Comparison of ENCODE assay signal across 10 mouse cellular contexts in the genomic region with DNA sequence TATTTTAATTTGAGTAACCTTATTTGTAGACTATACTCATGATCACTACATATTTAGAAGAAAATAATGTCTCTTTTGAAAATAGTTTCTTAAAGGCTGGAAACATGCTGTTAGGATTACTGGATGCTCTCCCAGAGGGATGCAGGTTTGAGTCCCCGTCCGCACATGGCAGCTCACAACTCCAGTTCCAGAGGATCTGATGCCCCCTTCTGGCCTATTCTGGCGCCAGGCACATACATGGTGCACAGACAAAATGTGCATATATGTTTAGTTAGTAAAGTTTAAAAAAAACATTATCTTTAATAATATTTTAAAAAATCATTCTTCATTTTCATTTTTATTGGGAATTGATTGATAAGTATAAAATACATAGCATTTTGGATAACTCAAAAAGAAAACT. TPM values are rescaled to one million over a fixed set of nuclear protein-coding genes. Genes with fewer than 3 reads are reported as not detected.
DNase-seq lines count a peak whose midpoint lies in the region; ATAC-seq and TF ChIP-seq lines count a peak whose summit lies in the region.
"Had no signal": no experiment of that assay in that cellular context is flagged by ENCODE, and none has a peak within 500 bp of the region (broad histone marks: within the 10 kb centered on the region; RNA-seq: fewer than 3 reads in every experiment).

No protein-coding gene starts in this region.

- TF ChIP-seq CTCF in forebrain, postnatal 0 days (IDR thresholded peaks at IDR 0.05; ENCODE audit: low read depth), result peak; percentile 15; the same call in 1 of the 2 replicates
- peak; percentile 32 for TF ChIP-seq CTCF in E14TG2a.4 (conservative IDR thresholded peaks at IDR 0.05; ENCODE audit: low read length)

- DNase-seq in forebrain, postnatal 0 days, result no peak
- DNase-seq in liver, result peak; percentile 9
- DNase-seq in liver, embryonic 11.5 days (ENCODE audit: low spot score), result no peak
- DNase-seq in embryonic facial prominence, embryonic 11.5 days (ENCODE audit: low spot score), result peak; percentile 31
- DNase-seq in ovary, adult 18-20 months (ENCODE audit: low spot score), result no peak
- DNase-seq in urinary bladder, adult 18-20 months (ENCODE audit: low spot score in 2 of 2), result no peak
- DNase-seq: gastrocnemius, postnatal 10 days had no signal

- WGBS in forebrain, postnatal 0 days, result 82% methylated on average over 3 of the region's 3 CpGs
- 76% methylated on average over 3 of the region's 3 CpGs for WGBS in forebrain, embryonic 13.5 days
- WGBS in liver, embryonic 11.5 days, result 71% methylated on average over 3 of the region's 3 CpGs
- WGBS in embryonic facial prominence, embryonic 11.5 days, result 84% methylated on average over 3 of the region's 3 CpGs

- no peaks in the 10 kb centered on the region for H3K4me1 ChIP-seq in forebrain, postnatal 0 days (ENCODE audit: insufficient read depth)
- H3K4me1 ChIP-seq in forebrain, embryonic 13.5 days, result no peaks in the 10 kb centered on the region
- no peaks in the 10 kb centered on the region for H3K4me1 ChIP-seq in liver, embryonic 11.5 days (replicated peaks; ENCODE audit: control insufficient read depth, insufficient read depth, low read length)
- no peaks in the 10 kb centered on the region for H3K4me1 ChIP-seq in E14TG2a.4 (replicated peaks; ENCODE audit: low read depth, low read length)
- H3K4me1 ChIP-seq in embryonic facial prominence, embryonic 11.5 days (ENCODE audit: control insufficient read depth, insufficient read depth, low read length), result no peaks in the 10 kb centered on the region

- H3K4me3 ChIP-seq in forebrain, postnatal 0 days (ENCODE audit: low read depth, low read length), result no peak overlapping the region
- no peak overlapping the region for H3K4me3 ChIP-seq in forebrain, embryonic 13.5 days
- no peak overlapping the region for H3K4me3 ChIP-seq in liver, embryonic 11.5 days (ENCODE audit: low read depth, low read length)
- H3K4me3 ChIP-seq in E14TG2a.4 (replicated peaks; ENCODE audit: low read length), result no peak overlapping the region
- H3K4me3 ChIP-seq in embryonic facial prominence, embryonic 11.5 days (ENCODE audit: low read depth, low read length), result no peak overlapping the region

- no peaks in the 10 kb centered on the region for H3K27me3 ChIP-seq in forebrain, postnatal 0 days (ENCODE audit: insufficient read depth, low read length)
- no peaks in the 10 kb centered on the region for H3K27me3 ChIP-seq in forebrain, embryonic 13.5 days
- no peaks in the 10 kb centered on the region for H3K27me3 ChIP-seq in liver, embryonic 11.5 days (replicated peaks; ENCODE audit: control insufficient read depth, insufficient read depth, low read length)
- no peaks in the 10 kb centered on the region for H3K27me3 ChIP-seq in E14TG2a.4 (ENCODE audit: insufficient read depth, low read length)
- H3K27me3 ChIP-seq in embryonic facial prominence, embryonic 11.5 days (ENCODE audit: control insufficient read depth, insufficient read depth, low read length), result no peaks in the 10 kb centered on the region

- no peak overlapping the region for H3K9ac ChIP-seq in forebrain, postnatal 0 days
- H3K9ac ChIP-seq in forebrain, embryonic 13.5 days, result no peak overlapping the region
- no peak overlapping the region for H3K9ac ChIP-seq in liver, embryonic 11.5 days (ENCODE audit: low read depth, low read length)
- no peak overlapping the region for H3K9ac ChIP-seq in embryonic facial prominence, embryonic 11.5 days (replicated peaks; ENCODE audit: low read length)

- no peak overlapping the region for H3K27ac ChIP-seq in forebrain, postnatal 0 days (ENCODE audit: low read depth, low read length)
- H3K27ac ChIP-seq in forebrain, embryonic 13.5 days, result no peak overlapping the region
- no peak overlapping the region for H3K27ac ChIP-seq in liver, embryonic 11.5 days (ENCODE audit: low read depth, low read length)
- no peak overlapping the region for H3K27ac ChIP-seq in embryonic facial prominence, embryonic 11.5 days (replicated peaks; ENCODE audit: low read depth, low read length)

- ATAC-seq in forebrain, postnatal 0 days, result no peak
- ATAC-seq in forebrain, embryonic 13.5 days, result no peak
- ATAC-seq in liver, embryonic 11.5 days (replicated peaks; ENCODE audit: low FRiP score), result no peak
- no peak for ATAC-seq in embryonic facial prominence, embryonic 11.5 days (replicated peaks; ENCODE audit: insufficient number of reproducible peaks, low FRiP score, low TSS enrichment, low read depth)

- peaks cover 7% of the 10 kb centered on the region; the same call in 1 of the 2 replicates for H3K36me3 ChIP-seq in forebrain, postnatal 0 days (ENCODE audit: insufficient read depth)
- peaks cover 5% of the 10 kb centered on the region; the same call in 1 of the 2 replicates for H3K36me3 ChIP-seq in forebrain, embryonic 13.5 days (ENCODE audit: poor library complexity, severe bottlenecking)
- H3K36me3 ChIP-seq in liver, embryonic 11.5 days (ENCODE audit: control insufficient read depth, insufficient read depth, low read length), result no peaks in the 10 kb centered on the region
- H3K36me3 ChIP-seq in E14TG2a.4 (ENCODE audit: insufficient read depth, low read length), result no peaks in the 10 kb centered on the region
- H3K36me3 ChIP-seq in embryonic facial prominence, embryonic 11.5 days (replicated peaks; ENCODE audit: control insufficient read depth, insufficient read depth, low read depth, low read length), result no peaks in the 10 kb centered on the region
- H3K36me3 ChIP-seq: G1E had no signal

- no peak overlapping the region for H3K4me2 ChIP-seq in forebrain, postnatal 0 days (ENCODE audit: low read depth)
- no peak overlapping the region for H3K4me2 ChIP-seq in forebrain, embryonic 13.5 days
- H3K4me2 ChIP-seq in liver, embryonic 11.5 days, result no peak overlapping the region
- no peak overlapping the region for H3K4me2 ChIP-seq in embryonic facial prominence, embryonic 11.5 days (ENCODE audit: low read depth, low read length)

- no peaks in the 10 kb centered on the region for H3K9me3 ChIP-seq in forebrain, postnatal 0 days (ENCODE audit: low read length)
- no peaks in the 10 kb centered on the region for H3K9me3 ChIP-seq in forebrain, embryonic 13.5 days (replicated peaks)
- H3K9me3 ChIP-seq in liver, embryonic 11.5 days (ENCODE audit: control insufficient read depth, low read length), result no peaks in the 10 kb centered on the region
- peaks cover 16% of the 10 kb centered on the region for H3K9me3 ChIP-seq in E14TG2a.4 (ENCODE audit: low read length)
- H3K9me3 ChIP-seq in embryonic facial prominence, embryonic 11.5 days (replicated peaks; ENCODE audit: control insufficient read depth, low read length), result no peaks in the 10 kb centered on the region
- H3K9me3 ChIP-seq: G1E had no signal

RNA-seq across cellular contexts. Expression of gene Ttll7, which starts 47.9 kb away (rescaled TPM):
- 23.5 and 33.7 TPM in 2 replicates for total RNA-seq in forebrain, postnatal 0 days (2014; rRNA removed)
- polyA plus RNA-seq in forebrain, postnatal 0 days (2015; fragmentation: Nextera tagmentation; extraction: Ambion mirVana), result 6.6 and 7.5 TPM in 2 replicates
- 6.0 and 6.1 TPM in 2 replicates for polyA plus RNA-seq in forebrain, embryonic 13.5 days (2015; fragmentation: Nextera tagmentation; extraction: Ambion mirVana)
- polyA plus RNA-seq in liver, embryonic 11.5 days (2014; fragmentation: Nextera tagmentation; extraction: Ambion mirVana), result 0.99 and 1.0 TPM in 2 replicates
- polyA plus RNA-seq in embryonic facial prominence, embryonic 11.5 days (2014; fragmentation: Nextera tagmentation; extraction: Ambion mirVana), result 7.3 and 7.6 TPM in 2 replicates
- polyA plus RNA-seq: G1E had no signal

Comparison
In these comparisons a context has a peak if more than half of its experiments do, and no peak if none do; other contexts are left out.
1. DNase-seq: peak in liver (single experiment) and embryonic facial prominence, embryonic 11.5 days (single experiment); none in forebrain, postnatal 0 days (single experiment), liver, embryonic 11.5 days (single experiment), ovary, adult 18-20 months (single experiment) and urinary bladder, adult 18-20 months (0 of 2).